Mouse (Mus musculus) MEL (cell line): ENCODE measurements around the gene Sema3b. TPM values are rescaled to one million over a fixed set of nuclear protein-coding genes. Genes with fewer than 3 reads are reported as not detected.

Source experiments
- DNase-seq: peaks from one replicate; pipeline ENCODE4 v3.0.0; 2011; ENCODE audit warnings: low read depth, low spot score
- H3K27ac ChIP-seq: 2 replicates; pipeline ENCODE4 v1.5.1; 2012; ENCODE audit warnings: low read depth, mild to moderate bottlenecking, control low read depth, low read length, moderate library complexity; ENCODE audit not compliant: control insufficient read depth
- H3K27me3 ChIP-seq, 2 experiments: fragments of 150-350 bp in 1 of 2; sonication (generic) in 1 of 2; 2 replicates each; pipeline ENCODE4 v1.6.1; 2012; ENCODE audit warnings: low read length in 2 of 2, mild to moderate bottlenecking in 2 of 2, improper control_type of control experiment in 1 of 2, moderate library complexity in 1 of 2; ENCODE audit not compliant: insufficient read depth in 2 of 2, control insufficient read depth in 1 of 2
- H3K36me3 ChIP-seq, 2 experiments: 2 replicates each; pipeline ENCODE4 v1.6.1; 2012 to 2014; ENCODE audit warnings: low read length in 2 of 2, improper control_type of control experiment in 1 of 2, inconsistent platforms in 1 of 2, mild to moderate bottlenecking in 1 of 2; ENCODE audit not compliant: insufficient read depth in 2 of 2, control insufficient read depth in 1 of 2
- H3K4me1 ChIP-seq, 2 experiments: fragments of 150-350 bp in 1 of 2; sonication (generic) in 1 of 2; 2 replicates each; pipeline ENCODE4 v1.6.1; 2012; ENCODE audit warnings: low read length in 2 of 2, improper control_type of control experiment in 1 of 2, mild to moderate bottlenecking in 1 of 2; ENCODE audit not compliant: insufficient read depth in 2 of 2, control insufficient read depth in 1 of 2
- H3K4me3 ChIP-seq, 2 experiments: fragments of 150-350 bp in 1 of 2; sonication (generic) in 1 of 2; 2 replicates each; pipeline ENCODE4 v1.5.1; 2012; ENCODE audit warnings: low read depth in 2 of 2, low read length in 2 of 2, mild to moderate bottlenecking in 2 of 2, moderate library complexity in 2 of 2, control low read depth in 1 of 2, improper control_type of control experiment in 1 of 2; ENCODE audit not compliant: control insufficient read depth in 1 of 2, insufficient read depth in 1 of 2
- H3K79me2 ChIP-seq: 2 replicates; pipeline ENCODE4 v1.6.1; 2012; ENCODE audit warnings: mild to moderate bottlenecking, low read length, moderate library complexity; ENCODE audit not compliant: control insufficient read depth, poor library complexity, insufficient read depth
- H3K9ac ChIP-seq: 2 replicates; pipeline ENCODE4 v1.6.1; 2012; ENCODE audit warnings: low read depth, mild to moderate bottlenecking, control low read depth, low read length, moderate library complexity; ENCODE audit not compliant: control insufficient read depth, poor library complexity, severe bottlenecking
- H3K9me3 ChIP-seq: fragments of 150-350 bp; sonication (generic); replicated peaks from 2 replicates; pipeline ENCODE4 v1.6.1; 2012; ENCODE audit warnings: mild to moderate bottlenecking, low read length, improper control_type of control experiment, moderate library complexity; ENCODE audit not compliant: insufficient read depth
- BHLHE40 ChIP-seq: IDR thresholded peaks from 2 replicates; pipeline ENCODE4 v1.6.1; 2012; ENCODE audit warnings: low read depth, mild to moderate bottlenecking, inconsistent platforms, low read length, improper control_type of control experiment, borderline replicate concordance
- CTCF ChIP-seq, 3 experiments: IDR thresholded peaks in 2 of 3; conservative IDR thresholded peaks in 1 of 3; 2 replicates each; pipeline ENCODE4 v1.5.1; 2011 to 2012; ENCODE audit warnings: low read length in 3 of 3, low read depth in 2 of 3, mild to moderate bottlenecking in 2 of 3, improper control_type of control experiment in 1 of 3, inconsistent platforms in 1 of 3, mixed read lengths in 1 of 3, moderate library complexity in 1 of 3; ENCODE audit not compliant: control insufficient read depth in 1 of 3, insufficient read depth in 1 of 3, poor library complexity in 1 of 3, severe bottlenecking in 1 of 3
- E2F4 ChIP-seq: IDR thresholded peaks from 2 replicates; pipeline ENCODE4 v1.6.1; 2011; ENCODE audit warnings: low read depth, low read length, improper control_type of control experiment, borderline replicate concordance
- ELF1 ChIP-seq: IDR thresholded peaks from 2 replicates; pipeline ENCODE4 v1.6.1; 2014; ENCODE audit warnings: low read depth, mild to moderate bottlenecking, inconsistent platforms, low read length, improper control_type of control experiment, moderate library complexity
- GATA1 ChIP-seq: IDR thresholded peaks from 2 replicates; pipeline ENCODE4 v1.6.1; 2011; ENCODE audit warnings: low read depth, low read length, improper control_type of control experiment
- HCFC1 ChIP-seq: IDR thresholded peaks from 2 replicates; pipeline ENCODE4 v1.6.1; 2012; ENCODE audit warnings: low read depth, mild to moderate bottlenecking, inconsistent platforms, low read length, improper control_type of control experiment, moderate library complexity
- JUND ChIP-seq: IDR thresholded peaks from 2 replicates; pipeline ENCODE4 v1.6.1; 2011; ENCODE audit warnings: low read depth, mild to moderate bottlenecking, improper control_type of control experiment, low read length
- KAT2A ChIP-seq: conservative IDR thresholded peaks from 2 replicates; pipeline ENCODE4 v1.6.1; 2012; ENCODE audit warnings: low read depth, low read length, improper control_type of control experiment, inconsistent platforms
- MAFK ChIP-seq: IDR thresholded peaks from 2 replicates; pipeline ENCODE4 v1.6.1; 2011; ENCODE audit warnings: low read depth, mild to moderate bottlenecking, low read length, improper control_type of control experiment, borderline replicate concordance
- POLR2A ChIP-seq, 2 experiments: IDR thresholded peaks; 2 replicates each; pipeline ENCODE4 v1.6.1; 2011 to 2012; ENCODE audit warnings: low read length in 2 of 2, mild to moderate bottlenecking in 2 of 2, control low read depth in 1 of 2, improper control_type of control experiment in 1 of 2, low read depth in 1 of 2, moderate library complexity in 1 of 2; ENCODE audit not compliant: control insufficient read depth in 1 of 2, insufficient read depth in 1 of 2, poor library complexity in 1 of 2
- SMC3 ChIP-seq: IDR thresholded peaks from 2 replicates; pipeline ENCODE4 v1.6.1; 2011; ENCODE audit warnings: low read depth, low read length, improper control_type of control experiment
- TAL1 ChIP-seq: IDR thresholded peaks from 2 replicates; pipeline ENCODE4 v1.6.1; 2012; ENCODE audit warnings: mild to moderate bottlenecking, inconsistent platforms, low read length, moderate library complexity, mixed read lengths
- TBP ChIP-seq: IDR thresholded peaks from 2 replicates; pipeline ENCODE4 v1.8.0; 2011; ENCODE audit warnings: low read depth, low read length, improper control_type of control experiment
- UBTF ChIP-seq: IDR thresholded peaks from 2 replicates; pipeline ENCODE4 v1.6.1; 2012; ENCODE audit warnings: low read depth, mild to moderate bottlenecking, inconsistent platforms, low read length, improper control_type of control experiment, moderate library complexity, borderline replicate concordance; ENCODE audit not compliant: insufficient read depth
- USF1 ChIP-seq: IDR thresholded peaks from 2 replicates; pipeline ENCODE4 v1.6.1; 2014; ENCODE audit warnings: low read depth, mild to moderate bottlenecking, inconsistent platforms, low read length, improper control_type of control experiment, moderate library complexity
- ZNF384 ChIP-seq: IDR thresholded peaks from 2 replicates; pipeline ENCODE4 v1.6.1; 2012; ENCODE audit warnings: low read depth, mild to moderate bottlenecking, inconsistent platforms, low read length, improper control_type of control experiment
- polyA plus RNA-seq, 2 experiments: library from polyadenylated mRNA; stranded (reverse) in 1 of 2; unstranded in 1 of 2; fragments of >175 nt in 1 of 2; fragments of >200 nt in 1 of 2; gene quantifications; 2 replicates each; pipeline versions ENCODE4 v1.2.1 to v1.2.4; 2012; ENCODE audit warnings: low replicate concordance in 2 of 2, low read depth in 1 of 2; ENCODE audit not compliant: insufficient read length in 2 of 2, insufficient read depth in 1 of 2, missing spikeins in 1 of 2
- total RNA-seq: library from RNA; depleted of rRNA; stranded (reverse); fragments of 300-350 nt; gene quantifications from 2 replicates; pipeline ENCODE4 v1.2.3, GENCODE M21; 2012

Gene Sema3b
- total and polyA plus RNA-seq, 3 experiments: 0.04 to 0.21 TPM; not detected in 1

GRCm38 (mm10) chr9:107654585-107654984, 45.6 kb upstream of the Sema3b start:
- Histone ChIP-seq H3K4me1 (no peaks in the 10 kb centered on the region), H3K4me3 (no peak overlapping the region), H3K79me2 (no peaks in the 10 kb centered on the region), H3K27ac (no peak overlapping the region), H3K27me3 (peaks cover 6% of the 10 kb centered on the region in 2 experiments), H3K9me3 (no peaks in the 10 kb centered on the region), H3K36me3 (no peaks in the 10 kb centered on the region), H3K9ac (no peak overlapping the region)
- TF ChIP-seq TAL1 (no peak), SMC3 (no peak), TBP (no peak), MAFK (no peak), ELF1 (no peak), KAT2A (no peak), HCFC1 (no peak)
- no peak for DNase-seq

- TF ChIP-seq USF1: no peak
- TF ChIP-seq JUND: no peak
- TF ChIP-seq ELF1: no peak
- no peak for TF ChIP-seq E2F4
- no peak for TF ChIP-seq BHLHE40
- no peak for TF ChIP-seq ZNF384
- no peak for TF ChIP-seq GATA1
- TF ChIP-seq CTCF (IDR thresholded peaks at IDR 0.05 in 2 of 3, conservative IDR thresholded peaks at IDR 0.05 in 1 of 3; ENCODE audit: control insufficient read depth in 1 of 3, insufficient read depth in 1 of 3, low read depth in 2 of 3, low read length in 3 of 3, poor library complexity in 1 of 3, severe bottlenecking in 1 of 3): no peak
- TF ChIP-seq POLR2A (IDR thresholded peaks at IDR 0.05; ENCODE audit: control insufficient read depth in 1 of 2, insufficient read depth in 1 of 2, low read depth in 1 of 2, low read length in 2 of 2, poor library complexity in 1 of 2): no peak
- no peak for TF ChIP-seq MAFK
- TF ChIP-seq UBTF: no peak
- Histone ChIP-seq H3K9ac (no peak overlapping the region), H3K27me3 (peaks cover 4% of the 10 kb centered on the region in 2 experiments), H3K9me3 (no peaks in the 10 kb centered on the region), H3K27ac (no peak overlapping the region), H3K4me1 (no peaks in the 10 kb centered on the region), H3K79me2 (no peaks in the 10 kb centered on the region), H3K4me3 (no peak overlapping the region), H3K36me3 (no peaks in the 10 kb centered on the region)
- no peak for DNase-seq
Observed at GRCm38 (mm10) chr9:107653474-107653873, 44.4 kb upstream of the Sema3b start.
